Mouse (Mus musculus): ENCODE measurements around the gene Efcab1. TPM values are rescaled to one million over a fixed set of nuclear protein-coding genes. Genes with fewer than 3 reads are reported as not detected.
A peak's percentile ranks its signal among the peaks of the same experiment; 100 is the strongest.
"Not testable (repeated sequence)": the region's sequence is repeated elsewhere in the genome, so short reads cannot be mapped to it uniquely, and the experiment has no call there.

The Efcab1 gene
- 4.0 and 4.2 TPM in 2 replicates for polyA plus RNA-seq (2012; rRNA removed)

DNA sequence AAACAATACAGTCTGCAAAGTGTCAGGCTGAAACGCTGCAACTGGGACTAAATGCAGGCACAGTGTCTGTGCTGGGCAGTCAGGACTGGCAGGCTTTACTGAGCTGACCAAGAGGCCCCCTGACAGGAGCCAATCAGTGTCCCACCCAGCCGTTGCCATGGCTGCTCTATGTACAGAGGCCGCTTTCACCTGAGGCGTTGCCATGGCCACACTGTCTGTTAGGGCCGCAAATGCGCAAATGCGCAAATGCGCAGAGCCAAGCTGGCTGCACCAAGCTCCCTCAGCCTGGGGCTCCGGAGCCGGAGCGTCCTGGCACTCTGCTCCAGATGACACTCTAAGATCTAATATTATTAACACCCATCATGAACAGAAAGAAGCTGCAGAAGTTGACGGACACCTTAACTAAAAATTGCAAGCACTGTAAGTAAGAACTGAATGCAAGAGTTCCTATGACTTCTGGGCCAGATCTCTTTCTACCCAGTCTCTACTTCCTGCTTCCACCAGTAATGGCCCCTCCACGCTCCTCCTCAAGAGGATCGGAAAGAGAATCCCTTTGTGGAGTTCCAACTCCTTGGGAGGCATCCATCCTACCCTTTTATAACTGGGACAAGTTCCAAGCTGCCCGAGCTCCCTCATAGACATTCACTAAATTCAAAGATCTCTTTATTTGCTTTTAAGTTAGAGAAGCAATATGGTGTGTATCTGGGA lies at the start of gene Efcab1:
Gene Efcab1, plus strand, starts transcription at position 214 of the 708 bp plus-strand sequence.
- DNase-seq (ENCODE audit: low spot score): no peak

DNA sequence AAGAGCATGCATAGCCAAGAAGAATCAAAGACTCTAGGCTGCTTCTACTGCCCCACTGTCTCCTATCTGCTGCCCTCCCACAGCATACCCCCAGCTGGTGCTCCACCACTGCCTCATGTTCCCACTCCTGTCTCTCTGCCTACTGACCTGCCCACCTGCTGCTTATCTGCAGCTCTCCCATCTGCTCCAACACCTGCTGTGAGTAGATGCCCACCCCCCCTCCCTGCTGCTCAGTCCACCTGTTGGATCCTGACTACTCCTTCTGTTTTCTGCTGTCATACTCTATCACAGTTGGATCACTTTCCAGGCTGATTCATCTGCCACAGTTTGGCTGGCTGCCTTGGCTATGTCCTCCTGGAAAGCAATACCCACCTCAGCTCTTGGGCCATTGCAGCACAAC lies 47.0 kb upstream of the Efcab1 start:
- no peak for DNase-seq (ENCODE audit: low spot score)

DNA sequence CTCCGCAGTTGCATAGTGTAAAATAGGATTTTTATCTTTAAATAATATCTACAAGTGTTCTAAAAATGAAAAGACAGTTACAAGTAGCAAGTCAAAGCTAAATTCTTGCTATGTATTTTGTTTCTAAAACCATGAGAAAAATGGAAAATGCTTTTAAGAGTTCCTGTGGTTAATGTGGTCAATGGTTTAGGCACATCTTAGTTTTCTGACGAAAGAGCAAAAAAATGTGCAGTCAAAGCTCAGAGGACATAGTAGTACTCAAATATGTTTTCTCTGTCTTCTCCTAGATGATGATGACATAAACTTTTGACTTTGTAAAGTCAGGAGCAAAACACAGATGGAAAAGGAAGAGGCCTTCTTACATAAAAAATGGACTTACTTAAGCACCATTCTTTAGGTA lies 21.5 kb upstream of the Efcab1 start:
- no peak for DNase-seq (ENCODE audit: low spot score)

DNA sequence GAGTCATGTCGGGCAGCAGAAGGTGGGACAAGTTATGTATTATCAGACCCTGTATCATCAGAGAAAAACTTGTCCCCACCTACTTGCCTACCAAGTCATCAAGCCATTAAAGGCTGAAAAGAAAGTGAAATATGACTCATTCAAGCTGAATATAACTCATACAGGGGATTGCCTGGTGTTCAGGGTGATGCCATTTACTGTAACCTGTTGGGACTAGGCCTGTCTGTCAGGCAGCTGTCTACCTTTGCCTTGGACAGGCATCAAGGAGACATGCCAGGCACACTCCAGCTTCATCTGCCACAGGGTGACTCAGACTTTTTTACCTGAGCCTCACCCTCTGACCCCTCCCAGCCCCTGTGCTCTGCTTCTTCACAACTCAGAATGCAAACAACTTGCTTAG lies 21.0 kb upstream of the Efcab1 start:
- DNase-seq (ENCODE audit: low spot score): no peak

DNA sequence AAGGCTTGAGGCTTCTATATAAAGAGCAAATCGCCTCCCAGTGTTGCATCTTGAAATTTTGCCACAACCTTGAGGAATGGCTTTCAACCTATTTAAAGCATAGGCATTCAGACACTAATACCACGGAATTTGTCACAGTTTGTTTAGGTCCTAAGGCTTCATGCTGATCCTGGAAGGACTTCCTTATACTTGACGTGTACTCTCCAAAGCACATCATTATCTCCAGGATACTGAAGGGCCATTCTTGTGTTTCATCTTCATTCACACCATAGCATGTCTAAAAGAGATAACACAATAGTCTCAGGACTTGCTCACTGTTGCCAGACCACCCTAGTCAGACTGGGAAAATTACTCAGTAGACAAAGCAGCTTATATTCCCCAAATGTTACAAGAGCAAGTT lies 13.9 kb upstream of the Efcab1 start:
- no peak for DNase-seq (ENCODE audit: low spot score)

DNA sequence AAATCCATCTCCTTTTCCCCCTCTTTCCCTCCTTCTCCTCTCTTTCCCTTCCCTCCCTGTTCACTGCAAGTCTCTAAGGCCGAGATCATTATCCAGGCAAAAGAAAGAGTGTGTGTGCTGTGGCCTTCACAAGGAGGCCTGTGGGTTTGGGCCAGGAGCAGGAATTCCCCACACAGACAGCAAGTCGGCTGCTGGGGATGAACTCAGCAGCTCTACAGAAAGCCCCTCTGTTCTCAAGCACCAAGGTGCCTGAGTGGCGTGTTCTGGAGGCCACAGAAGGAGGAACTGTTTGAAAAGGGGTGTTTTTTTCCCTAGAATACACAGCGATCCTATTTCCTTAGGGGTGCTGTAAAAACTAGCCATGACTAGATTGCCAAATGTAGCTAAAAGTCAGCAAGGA lies 12.5 kb upstream of the Efcab1 start:
- no peak for DNase-seq (ENCODE audit: low spot score)

DNA sequence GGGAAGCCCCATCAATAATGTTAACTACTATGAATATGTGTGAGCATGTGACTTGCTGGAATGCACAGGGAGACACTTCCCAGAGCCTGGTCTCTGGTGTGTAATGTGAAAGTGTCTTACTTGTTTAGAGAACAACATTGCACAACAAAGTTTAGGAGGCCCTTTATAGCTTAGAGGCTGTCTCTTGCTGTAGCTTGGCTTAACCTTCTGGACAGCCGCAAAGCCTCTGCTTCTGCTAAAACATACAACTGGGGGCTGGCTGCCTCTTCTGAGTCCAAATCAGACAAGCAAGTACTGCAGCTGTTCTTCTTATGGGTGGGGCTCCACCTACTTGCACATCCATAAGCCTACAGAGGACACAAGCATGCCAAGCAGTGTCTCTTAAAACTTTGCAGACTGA lies 11.7 kb upstream of the Efcab1 start:
- DNase-seq (ENCODE audit: low spot score): no peak

DNA sequence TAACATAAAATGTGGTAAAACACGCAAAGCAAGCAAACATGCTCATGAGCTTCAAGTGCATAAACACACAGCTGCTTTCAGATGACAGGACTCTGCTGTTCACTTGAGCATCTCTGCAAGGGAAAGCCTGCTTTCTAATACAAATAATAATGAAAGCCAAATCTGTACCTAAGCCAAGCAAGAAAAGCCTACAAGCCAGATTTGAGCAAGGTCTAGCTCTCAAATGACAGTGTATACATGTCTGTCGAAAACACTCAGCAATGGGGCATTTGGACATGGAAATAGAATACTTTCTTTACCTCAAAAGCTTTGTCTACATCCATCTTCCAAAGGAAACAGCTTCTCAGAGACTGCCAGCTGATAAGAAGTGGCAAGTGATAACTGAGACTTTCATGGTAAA lies 10.9 kb upstream of the Efcab1 start:
- DNase-seq (ENCODE audit: low spot score): no peak

DNA sequence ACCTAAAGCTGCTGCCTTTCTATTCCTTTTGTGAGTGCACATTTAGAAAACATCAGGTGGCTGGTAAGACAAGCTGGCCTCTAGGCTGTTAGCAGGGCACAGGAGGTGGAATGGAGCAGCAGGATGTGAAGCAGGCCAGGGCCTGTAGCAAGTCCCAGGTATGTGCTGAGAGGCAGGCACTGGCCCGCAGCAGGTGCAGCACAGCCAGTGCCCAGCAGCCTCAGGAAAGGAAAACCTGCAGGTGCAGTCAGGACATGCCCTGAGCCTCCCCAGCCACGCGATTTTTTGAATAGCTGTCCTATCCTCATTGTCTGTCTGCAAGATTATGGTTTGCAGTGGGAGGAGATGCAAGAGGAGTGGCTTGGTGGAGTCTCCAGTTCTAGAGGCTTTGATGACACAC lies 24.3 kb downstream of the Efcab1 start:
- not testable (repeated sequence) for DNase-seq (ENCODE audit: low spot score)

DNA sequence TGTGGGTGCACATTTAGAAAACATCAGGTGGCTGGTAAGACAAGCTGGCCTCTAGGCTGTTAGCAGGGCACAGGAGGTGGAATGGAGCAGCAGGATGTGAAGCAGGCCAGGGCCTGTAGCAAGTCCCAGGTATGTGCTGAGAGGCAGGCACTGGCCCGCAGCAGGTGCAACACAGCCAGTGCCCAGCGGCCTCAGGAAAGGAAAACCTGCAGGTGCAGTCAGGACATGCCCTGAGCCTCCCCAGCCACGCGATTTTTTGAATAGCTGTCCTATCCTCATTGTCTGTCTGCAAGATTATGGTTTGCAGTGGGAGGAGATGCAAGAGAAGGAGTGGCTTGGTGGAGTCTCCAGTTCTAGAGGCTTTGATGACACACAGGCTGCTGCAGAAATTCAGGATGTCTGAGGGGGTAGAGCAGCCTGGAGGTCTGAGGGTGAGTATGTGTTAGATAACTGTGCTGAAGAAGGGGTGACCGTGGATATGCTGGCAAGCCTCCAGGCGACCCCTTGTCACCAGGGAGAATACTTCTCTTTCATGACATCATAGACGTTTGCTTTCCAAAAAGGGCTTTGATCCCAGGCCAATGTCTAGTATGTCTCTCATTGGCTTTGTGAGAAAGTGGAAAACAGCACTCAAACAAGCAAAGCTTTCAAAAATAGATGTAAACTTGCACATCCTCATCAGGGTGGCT lies 30.2 kb downstream of the Efcab1 start:
- peak; percentile 38 for DNase-seq (ENCODE audit: low spot score)

DNA sequence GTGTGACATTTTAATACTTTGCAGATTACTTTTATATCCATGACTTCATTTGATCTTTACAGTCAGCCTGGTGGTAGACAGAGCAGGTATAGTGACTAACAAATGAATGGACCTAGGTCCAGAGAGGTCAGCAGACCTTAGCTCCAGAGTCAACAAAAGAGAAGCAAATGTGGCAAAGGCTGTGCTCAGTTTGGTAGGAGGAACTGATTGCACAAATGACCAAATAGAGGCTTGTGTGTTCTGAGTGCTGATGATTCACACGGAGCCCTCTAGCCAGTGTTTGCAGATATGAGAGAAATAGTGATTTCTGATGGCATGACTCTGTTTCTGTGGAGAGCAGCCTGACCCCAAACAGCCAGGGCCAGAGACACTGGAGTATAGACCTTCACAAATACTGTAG lies 33.1 kb downstream of the Efcab1 start:
- no peak for DNase-seq (ENCODE audit: low spot score)

DNA sequence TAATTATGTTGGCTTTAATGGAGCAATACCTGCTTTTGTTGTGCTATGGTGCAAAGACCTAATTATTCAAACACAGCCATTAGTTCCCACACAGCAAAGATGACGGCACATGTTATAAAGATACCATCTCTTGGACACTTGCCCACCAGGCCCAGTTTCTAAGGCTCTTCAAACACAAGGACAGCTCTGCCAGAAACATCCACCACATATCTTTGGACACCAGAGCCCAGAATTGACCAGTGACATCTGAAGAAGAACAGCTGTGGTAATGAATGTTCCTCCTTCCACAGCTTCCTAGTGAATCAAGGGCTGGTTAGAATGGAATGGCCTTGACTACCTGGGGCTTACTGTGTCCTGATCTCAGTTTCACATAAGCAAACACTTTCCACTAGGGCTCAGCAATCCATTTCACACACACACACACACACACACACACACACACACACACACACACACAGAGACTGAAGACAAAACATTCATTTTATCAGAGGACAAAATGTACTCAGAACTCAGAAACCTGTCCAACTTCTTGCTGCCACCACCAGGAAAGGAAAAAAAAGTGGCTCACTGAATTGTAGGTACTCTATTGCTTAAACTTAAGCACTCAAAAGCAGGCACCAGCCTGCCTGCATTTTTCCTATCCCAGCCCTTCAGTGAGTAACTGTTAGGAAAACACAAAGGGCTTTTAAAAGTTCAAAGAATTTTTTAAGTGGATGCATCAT lies 33.7 kb downstream of the Efcab1 start:
- DNase-seq (ENCODE audit: low spot score): no peak

DNA sequence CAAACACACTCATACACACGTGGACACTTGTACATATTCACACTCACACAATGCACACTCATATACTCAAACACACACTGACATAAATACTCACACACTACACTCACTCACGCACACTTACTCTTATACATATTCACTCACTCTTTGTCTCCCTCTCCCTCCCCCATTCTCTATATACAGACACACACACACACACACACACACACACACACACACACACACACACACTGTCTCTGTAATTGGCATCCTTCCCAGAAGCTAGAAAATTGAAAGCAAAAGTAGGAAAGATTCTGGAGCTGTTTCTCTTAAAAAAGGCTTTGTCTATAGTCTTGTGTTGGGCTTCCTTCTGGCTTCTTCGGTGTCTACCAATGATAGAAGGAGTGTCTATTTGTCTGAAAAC lies 34.5 kb downstream of the Efcab1 start:
- no peak for DNase-seq (ENCODE audit: low spot score)

DNA sequence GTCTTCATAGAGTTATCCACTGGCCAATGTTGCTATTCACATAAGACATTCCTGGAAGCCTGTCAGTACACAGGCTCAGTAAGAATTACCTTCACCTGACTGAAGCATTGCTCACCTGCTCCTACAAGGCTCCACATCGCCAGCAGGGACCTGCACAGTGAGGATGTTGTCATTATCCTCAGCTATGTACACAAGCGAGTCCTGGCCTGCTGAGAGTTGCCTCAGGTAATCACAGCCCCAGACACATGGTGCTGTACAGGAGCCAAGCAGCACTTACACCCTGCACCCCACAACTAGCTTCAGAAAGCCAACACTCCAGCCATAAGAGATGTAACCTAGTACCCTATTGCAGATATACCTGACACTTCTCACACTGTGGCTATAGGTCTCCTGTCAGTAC lies 37.1 kb downstream of the Efcab1 start:
- peak; percentile 30 for DNase-seq (ENCODE audit: low spot score)

DNA sequence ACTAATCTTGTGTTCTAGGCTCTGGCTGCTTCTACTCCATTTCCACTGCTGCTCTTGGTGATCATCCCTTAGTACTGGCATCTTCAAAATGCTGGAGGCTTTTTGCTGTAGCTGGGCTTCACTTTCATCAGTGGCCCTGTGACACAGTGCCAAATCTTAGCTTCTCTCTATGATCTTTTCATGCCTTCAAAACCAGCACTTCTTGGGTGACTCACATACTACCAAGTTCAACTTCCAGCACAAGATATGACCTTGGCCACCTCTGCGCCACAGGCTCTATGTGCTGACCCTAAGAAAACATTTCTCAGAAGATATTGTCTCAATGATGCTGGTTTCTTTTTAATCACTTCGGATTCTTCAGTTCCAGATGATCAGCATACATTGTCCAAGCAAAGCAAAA lies 41.2 kb downstream of the Efcab1 start:
- DNase-seq (ENCODE audit: low spot score): not testable (repeated sequence)

DNA sequence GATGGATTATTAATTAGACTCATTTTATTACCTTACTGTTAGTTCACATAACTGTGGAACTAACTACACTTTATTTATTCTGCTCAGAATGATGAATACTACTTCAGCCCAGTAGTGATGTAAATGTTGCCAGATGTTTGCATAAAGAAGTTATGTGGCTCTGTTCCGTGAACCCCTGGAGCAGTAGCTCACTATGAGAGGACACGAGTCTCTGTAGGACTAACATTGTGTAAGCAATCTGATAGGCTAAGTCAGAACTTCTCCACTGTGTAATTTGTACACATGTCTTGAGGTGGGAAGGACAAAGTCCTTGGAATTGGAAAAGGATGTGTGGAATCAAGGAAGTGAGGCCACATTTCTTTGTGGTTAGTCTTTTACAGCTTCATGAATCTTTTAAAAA lies 45.5 kb downstream of the Efcab1 start:
- no peak for DNase-seq (ENCODE audit: low spot score)

DNA sequence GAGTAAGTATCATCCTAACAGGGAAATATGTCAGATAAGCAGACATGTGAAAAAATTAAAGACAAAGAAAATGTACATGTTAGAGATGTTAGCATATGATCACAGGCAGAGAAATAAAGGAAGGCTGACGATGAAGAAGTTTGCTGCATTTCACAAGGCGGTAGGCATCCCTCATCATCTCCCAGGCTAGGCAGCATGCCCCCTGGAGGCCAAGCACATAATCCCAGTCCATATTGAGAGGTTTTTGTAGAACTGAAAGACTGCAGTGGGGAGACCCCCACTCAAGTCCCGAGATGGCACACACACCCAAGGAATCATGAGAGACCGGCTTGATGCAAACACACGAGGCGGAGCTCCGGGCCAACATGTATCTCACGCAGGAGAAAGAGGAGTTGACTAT lies 53.3 kb downstream of the Efcab1 start:
- DNase-seq (ENCODE audit: low spot score): no peak

DNA sequence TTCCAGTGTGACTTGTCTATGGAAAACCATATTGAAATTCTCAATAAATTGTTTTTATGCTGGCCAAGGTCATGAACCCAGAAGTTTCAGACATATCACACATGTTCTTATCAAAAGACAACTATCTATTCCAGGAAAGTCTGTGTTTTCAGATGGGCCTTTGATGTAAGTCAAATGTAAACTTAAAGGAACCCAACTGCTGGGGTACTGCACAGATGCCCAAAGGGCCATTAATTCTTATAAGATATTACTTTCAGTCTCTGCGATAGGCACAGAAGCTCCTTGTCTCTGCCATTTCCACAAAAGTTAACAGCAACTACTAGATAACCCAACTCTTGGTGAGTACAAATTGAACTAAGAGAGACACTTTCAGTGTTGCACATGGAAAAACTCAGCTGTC lies 67.3 kb downstream of the Efcab1 start:
- no peak for DNase-seq (ENCODE audit: low spot score)

DNA sequence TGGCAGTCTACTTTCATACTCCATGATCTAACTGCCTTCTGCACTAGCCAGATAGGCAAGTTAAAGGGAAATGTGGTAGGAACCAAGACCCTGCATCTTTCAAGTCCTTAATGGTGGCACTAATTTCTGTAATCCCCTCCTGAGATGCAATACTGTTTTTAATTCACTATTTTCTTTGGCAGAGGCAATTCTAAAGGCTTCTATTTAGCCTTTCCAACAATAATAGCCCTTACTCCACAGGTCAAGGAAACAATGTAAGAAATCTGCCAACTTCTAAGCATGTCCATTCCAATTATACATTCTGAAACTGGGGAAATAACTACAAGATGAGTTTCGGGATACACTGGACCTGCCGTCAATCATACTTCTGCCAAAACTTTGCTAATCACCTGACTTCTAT lies 72.8 kb downstream of the Efcab1 start:
- no peak for DNase-seq (ENCODE audit: low spot score)

DNA sequence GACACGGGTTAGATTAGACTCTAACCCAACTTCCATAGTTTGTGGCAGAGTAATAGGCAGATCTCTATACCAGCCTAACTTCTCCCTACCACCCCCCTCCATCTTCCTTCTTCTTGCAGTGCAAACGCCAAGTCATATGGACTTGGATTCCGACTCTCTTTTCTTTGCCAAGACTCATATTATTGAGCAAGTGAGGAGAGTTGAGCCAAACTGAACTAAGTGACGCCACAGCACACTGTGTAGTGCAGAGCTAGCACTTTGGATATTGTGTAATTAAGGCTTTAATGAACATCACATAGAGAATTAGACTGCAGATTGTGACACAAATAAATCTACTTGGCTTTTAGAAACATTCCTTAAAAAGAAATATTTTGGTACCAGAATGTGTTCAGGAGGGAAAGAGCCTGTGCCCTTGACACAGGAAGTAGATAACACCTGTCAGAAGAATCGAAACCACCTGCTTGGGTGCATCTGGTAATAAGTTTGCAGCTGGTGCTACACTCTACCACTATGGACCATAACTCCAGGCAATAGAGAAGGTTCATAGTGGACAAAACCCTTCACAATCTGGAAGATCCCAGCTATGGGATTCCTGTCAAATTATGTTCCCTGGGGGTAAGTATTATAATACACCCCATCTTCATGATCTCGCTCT lies 83.3 kb downstream of the Efcab1 start:
- DNase-seq (ENCODE audit: low spot score): no peak

DNA sequence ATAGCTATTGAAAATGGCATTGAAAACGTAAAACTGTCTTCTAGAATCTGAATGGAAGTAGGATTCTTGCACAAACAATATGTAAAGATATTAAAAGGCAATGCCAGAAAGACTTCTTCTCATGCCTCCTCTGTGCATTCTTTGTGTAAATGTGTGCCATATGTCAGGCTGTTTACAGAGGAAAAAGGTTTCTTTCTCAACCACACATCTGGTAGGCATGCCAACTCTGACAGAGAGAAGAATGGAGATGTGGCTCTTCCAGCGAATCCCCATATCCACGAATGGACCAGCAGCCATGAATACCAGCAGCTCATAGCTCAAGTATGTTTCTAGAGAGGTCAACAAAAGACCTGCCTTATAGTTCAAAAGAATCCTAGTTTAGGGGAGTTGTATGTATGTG lies 84.6 kb downstream of the Efcab1 start:
- no peak for DNase-seq (ENCODE audit: low spot score)

DNA sequence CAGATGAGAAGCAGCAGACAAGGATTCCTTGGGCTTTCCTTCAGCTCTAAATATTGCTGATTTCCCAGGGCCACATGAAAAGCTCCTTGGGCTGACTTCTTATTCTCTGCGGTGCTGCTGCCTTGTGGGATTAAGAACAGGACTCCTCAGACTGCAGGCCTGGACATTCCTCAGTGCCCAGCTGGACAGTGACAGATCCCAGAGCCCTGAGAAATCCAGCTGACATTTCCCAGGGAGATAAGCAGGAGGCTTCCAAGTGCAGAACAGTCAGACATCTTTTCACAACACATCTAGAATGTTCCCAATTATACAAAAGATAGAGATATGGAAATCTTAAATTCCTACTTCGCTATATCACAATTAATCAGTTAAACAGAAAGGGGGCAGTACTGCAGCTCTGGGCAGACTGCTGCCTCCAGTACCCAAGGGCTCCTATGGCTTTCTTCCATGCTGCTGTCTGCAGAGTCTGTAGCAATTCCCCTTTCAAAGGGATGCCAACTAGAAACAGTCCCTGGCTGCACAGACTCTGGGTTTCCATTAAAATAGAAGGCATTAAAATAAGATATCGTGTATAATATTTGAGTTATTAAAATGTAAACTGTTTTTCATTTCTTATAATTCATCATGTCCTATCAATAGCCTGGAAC lies 86.2 kb downstream of the Efcab1 start:
- DNase-seq (ENCODE audit: low spot score): no peak

Measured in urinary bladder, adult 2 months (tissue).